Mouse (Mus musculus) CH12.LX (cell line): Measurements from ENCODE around the gene P4ha1. TPM values are rescaled to one million over a fixed set of nuclear protein-coding genes. Genes with fewer than 3 reads are reported as not detected.
A peak's percentile ranks its signal among the peaks of the same experiment; 100 is the strongest.

Experiments
- DNase-seq: peaks from one replicate; pipeline ENCODE4 v3.0.0-alpha.2; 2013; ENCODE audit errors: extremely low read depth
- H3K27ac ChIP-seq: 2 replicates; pipeline ENCODE4 v1.5.1; 2012; ENCODE audit warnings: low read depth, mild to moderate bottlenecking, control low read depth, moderate library complexity; ENCODE audit not compliant: insufficient read depth
- H3K27me3 ChIP-seq: replicated peaks from 2 replicates; pipeline ENCODE3; 2012; ENCODE audit warnings: inconsistent platforms
- H3K36me3 ChIP-seq, 2 experiments: replicated peaks in 1 of 2; 2 replicates each; pipeline versions ENCODE3 to v1.6.1; 2012; ENCODE audit warnings: inconsistent platforms in 1 of 2, low read length in 1 of 2, mild to moderate bottlenecking in 1 of 2, mixed read lengths in 1 of 2, moderate library complexity in 1 of 2; ENCODE audit not compliant: control insufficient read depth in 1 of 2, insufficient read depth in 1 of 2
- H3K4me1 ChIP-seq, 2 experiments: 2 replicates each; pipeline ENCODE4 v1.6.1; 2012; ENCODE audit warnings: inconsistent platforms in 1 of 2, moderate library complexity in 1 of 2; ENCODE audit not compliant: insufficient read depth in 2 of 2, control insufficient read depth in 1 of 2
- H3K4me2 ChIP-seq: 2 replicates; pipeline ENCODE4 v1.6.1; 2012; ENCODE audit warnings: low read depth, mild to moderate bottlenecking, control low read depth; ENCODE audit not compliant: poor library complexity, insufficient read depth, severe bottlenecking
- H3K4me3 ChIP-seq, 3 experiments: fragments of 150-350 bp in 1 of 3; sonication (generic) in 1 of 3; replicated peaks in 1 of 3; 2 replicates each; pipeline versions ENCODE3 to v1.5.1; 2011 to 2012; ENCODE audit warnings: low read depth in 2 of 3, low read length in 2 of 3, mild to moderate bottlenecking in 2 of 3, moderate library complexity in 2 of 3, control low read depth in 1 of 3, improper control_type of control experiment in 1 of 3, inconsistent platforms in 1 of 3, mixed read lengths in 1 of 3; ENCODE audit not compliant: poor library complexity in 1 of 3
- H3K79me2 ChIP-seq: replicated peaks from 2 replicates; pipeline ENCODE4 v1.6.1; 2012; ENCODE audit warnings: mild to moderate bottlenecking, moderate library complexity; ENCODE audit not compliant: control insufficient read depth, poor library complexity, insufficient read depth, severe bottlenecking; ENCODE audit errors: extremely low read depth
- H3K9ac ChIP-seq: 2 replicates; pipeline ENCODE4 v1.6.1; 2012; ENCODE audit warnings: low read depth, mild to moderate bottlenecking, control low read depth, moderate library complexity; ENCODE audit not compliant: insufficient read depth
- H3K9me3 ChIP-seq: replicated peaks from 2 replicates; pipeline ENCODE3; 2012; ENCODE audit warnings: low read length, inconsistent platforms, mixed read lengths
- BHLHE40 ChIP-seq: IDR thresholded peaks from 2 replicates; pipeline ENCODE4 v1.6.1; 2011; ENCODE audit warnings: mild to moderate bottlenecking, low read depth, low read length, improper control_type of control experiment
- CHD1 ChIP-seq: IDR thresholded peaks from 2 replicates; pipeline ENCODE4 v1.6.1; 2012; ENCODE audit warnings: low read depth, low read length, improper control_type of control experiment, inconsistent platforms
- CTCF ChIP-seq, 2 experiments: IDR thresholded peaks in 1 of 2; conservative IDR thresholded peaks in 1 of 2; 2 replicates each; pipeline ENCODE4 v1.5.1; 2011 to 2012; ENCODE audit warnings: low read depth in 2 of 2, low read length in 2 of 2, improper control_type of control experiment in 1 of 2, inconsistent platforms in 1 of 2, mild to moderate bottlenecking in 1 of 2, moderate library complexity in 1 of 2
- ELF1 ChIP-seq: IDR thresholded peaks from 2 replicates; pipeline ENCODE4 v1.6.1; 2014; ENCODE audit warnings: low read depth, mild to moderate bottlenecking, inconsistent platforms, low read length, improper control_type of control experiment
- ETS1 ChIP-seq: conservative IDR thresholded peaks from 2 replicates; pipeline ENCODE4 v1.6.1; 2012; ENCODE audit warnings: low read depth, mild to moderate bottlenecking, inconsistent platforms, low read length, improper control_type of control experiment, moderate library complexity
- JUN ChIP-seq: IDR thresholded peaks from 2 replicates; pipeline ENCODE4 v1.6.1; 2011; ENCODE audit warnings: low read depth, mild to moderate bottlenecking, low read length, improper control_type of control experiment, moderate library complexity; ENCODE audit not compliant: insufficient read depth
- MXI1 ChIP-seq: IDR thresholded peaks from 2 replicates; pipeline ENCODE4 v1.6.1; 2011; ENCODE audit warnings: mild to moderate bottlenecking, low read depth, low read length, improper control_type of control experiment
- NELFE ChIP-seq: IDR thresholded peaks from 2 replicates; pipeline ENCODE4 v1.6.1; 2011; ENCODE audit warnings: low read depth, low read length, improper control_type of control experiment
- SMC3 ChIP-seq: IDR thresholded peaks from 2 replicates; pipeline ENCODE4 v1.6.1; 2011; ENCODE audit warnings: low read depth, low read length, improper control_type of control experiment
- TCF12 ChIP-seq: IDR thresholded peaks from 2 replicates; pipeline ENCODE4 v1.6.1; 2014; ENCODE audit warnings: low read depth, mild to moderate bottlenecking, inconsistent platforms, low read length, improper control_type of control experiment
- ZC3H11A ChIP-seq: IDR thresholded peaks from 2 replicates; pipeline ENCODE4 v1.6.1; 2012; ENCODE audit warnings: low read depth, mild to moderate bottlenecking, inconsistent platforms, low read length, improper control_type of control experiment
- ZKSCAN1 ChIP-seq: IDR thresholded peaks from 2 replicates; pipeline ENCODE4 v1.6.1; 2012; ENCODE audit warnings: low read depth, inconsistent platforms, low read length, improper control_type of control experiment, borderline replicate concordance
- dilution Hi-C: fragments of 300-500 bp; cut with MboI; formaldehyde crosslinking; loops from 2 replicates; pipeline ENCODE4 v1.14.3; 2020; ENCODE audit warnings: low sequenced_read_pairs; ENCODE audit not compliant: extremely low pct_unique_long_range_greater_than_20kb, extremely low pct_ligation_motif_present
- in situ Hi-C: fragments of 300-500 bp; cut with MboI; formaldehyde crosslinking; loops from 3 replicates; pipeline ENCODE4 v1.14.3; 2019; ENCODE audit warnings: low sequenced_read_pairs, low pct_ligation_motif_present, low pct_unique_long_range_greater_than_20kb, mixed read lengths
- polyA plus RNA-seq: library from polyadenylated mRNA; unstranded; fragments of >175 nt; gene quantifications from 2 replicates; pipeline ENCODE4 v1.2.1, GENCODE M21; 2012; ENCODE audit warnings: low read depth; ENCODE audit not compliant: insufficient read length
- total RNA-seq, 2 experiments: library from RNA; depleted of rRNA; stranded (reverse); fragments of 300-350 nt in 1 of 2; fragments of >200 nt in 1 of 2; gene quantifications; 2 replicates each; pipeline ENCODE4 v1.2.3; 2012 to 2014

P4ha1 gene
- total and polyA plus RNA-seq, 3 experiments, result 38.4 to 138 (median 87.2) TPM

DNA sequence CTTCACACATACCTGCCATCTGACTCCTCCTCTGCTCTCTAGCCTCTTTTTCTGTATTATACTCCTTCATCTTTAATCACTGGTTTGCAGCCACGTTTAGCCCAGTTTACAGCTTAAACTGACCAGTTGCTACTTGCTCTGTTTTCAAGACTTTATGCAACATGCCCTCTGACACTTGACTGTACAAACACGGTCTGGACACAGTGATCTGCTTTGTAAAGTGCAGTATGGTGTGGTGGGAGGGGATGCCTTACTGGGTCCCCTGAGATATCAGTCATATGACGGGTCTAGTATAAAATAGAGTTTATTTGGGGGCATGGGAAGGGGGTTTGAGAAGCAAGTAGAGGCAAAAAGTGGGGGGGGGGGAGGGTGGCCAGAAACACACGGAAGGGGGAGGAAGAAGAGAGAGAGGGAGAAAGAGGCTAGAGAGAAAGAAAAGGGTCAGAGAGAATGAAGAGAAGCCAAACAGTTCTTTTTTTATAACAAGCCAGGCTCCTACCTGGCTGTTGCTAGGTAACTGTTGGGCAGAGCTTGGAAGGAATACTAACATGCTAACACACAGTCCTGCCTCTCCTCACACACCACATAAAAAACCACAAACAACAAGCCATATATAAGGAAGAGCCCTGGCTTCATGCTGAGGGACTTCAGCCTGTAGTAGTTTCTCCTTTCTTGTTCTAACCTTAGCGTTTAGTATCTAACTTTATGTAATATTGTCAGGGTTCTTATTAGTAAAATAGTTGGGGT lies 45.2 kb upstream of the P4ha1 start:
- no peak overlapping the region for H3K4me2 ChIP-seq

DNA sequence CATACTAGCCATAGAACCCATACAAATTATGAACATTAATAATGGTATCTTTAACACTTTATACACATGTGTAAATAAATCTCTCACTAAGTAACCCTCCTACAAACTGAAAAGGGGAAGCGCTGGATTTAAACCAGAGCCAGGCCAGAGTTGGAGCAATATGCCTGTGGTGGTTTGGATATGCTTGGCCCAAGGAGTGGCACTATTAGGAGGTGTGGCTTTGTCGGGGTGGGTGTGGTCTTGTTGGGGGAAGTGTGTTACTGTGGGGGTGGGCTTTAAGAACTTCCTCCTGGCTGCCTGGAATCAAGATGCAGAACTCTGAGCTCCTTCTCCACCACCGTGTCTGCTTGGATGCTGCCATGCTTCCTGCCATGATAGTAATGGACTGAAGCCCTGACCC lies 39.9 kb upstream of the P4ha1 start:
- Histone ChIP-seq H3K79me2 (no peaks in the 10 kb centered on the region), H3K36me3 (no peaks in the 10 kb centered on the region), H3K4me3 (no peak overlapping the region), H3K4me2 (no peak overlapping the region), H3K4me1 (peaks cover 0 to 7% of the 10 kb centered on the region in 2 experiments; a peak in 1 of 4 replicates), H3K27ac (no peak overlapping the region), H3K27me3 (no peaks in the 10 kb centered on the region), H3K9ac (no peak overlapping the region), H3K9me3 (no peaks in the 10 kb centered on the region)
- dilution Hi-C loops (no loop called here), in situ Hi-C loops (loop anchor here (10.0 to 25.0 kb wide), 2 partner anchors 58 to 471 kb away; partner anchors contain the start of genes Sept10, Sh3rf3 and Sowahc)
- DNase-seq, result peak; percentile 26
- TF ChIP-seq MXI1 (no peak), ZC3H11A (no peak), TCF12 (no peak), ETS1 (no peak), CTCF (conservative IDR thresholded peaks at IDR 0.05 in 1 of 2, IDR thresholded peaks at IDR 0.05 in 1 of 2; ENCODE audit: low read depth in 2 of 2, low read length in 2 of 2) (no peak), BHLHE40 (no peak), CHD1 (no peak), JUN (no peak), ELF1 (no peak)

More for the DNA sequence above, 45.2 kb upstream of the P4ha1 start:
- in situ Hi-C loops (loop anchor here (25.0 kb wide), 1 partner anchor 466 kb away; the partner anchor contains the start of gene Sh3rf3), dilution Hi-C loops (no loop called here)
- Histone ChIP-seq H3K4me3 (no peak overlapping the region), H3K9me3 (no peaks in the 10 kb centered on the region), H3K27ac (no peak overlapping the region), H3K79me2 (no peaks in the 10 kb centered on the region), H3K36me3 (no peaks in the 10 kb centered on the region), H3K27me3 (no peaks in the 10 kb centered on the region), H3K9ac (no peak overlapping the region), H3K4me1 (peaks cover 2 to 4% of the 10 kb centered on the region in 2 experiments; a peak in 1 of 4 replicates)
- TF ChIP-seq ZKSCAN1 (no peak), NELFE (no peak)
- DNase-seq, result no peak

GRCm38 (mm10) chr10:59283749-59284148 lies 39.3 kb upstream of the P4ha1 start:
- TF ChIP-seq TCF12, result no peak
- no peak for TF ChIP-seq NELFE
- no peak for TF ChIP-seq SMC3
- Histone ChIP-seq H3K4me1 (peaks cover 0 to 7% of the 10 kb centered on the region in 2 experiments; a peak in 1 of 4 replicates), H3K27me3 (no peaks in the 10 kb centered on the region), H3K79me2 (no peaks in the 10 kb centered on the region), H3K4me2 (no peak overlapping the region), H3K9me3 (no peaks in the 10 kb centered on the region), H3K27ac (no peak overlapping the region), H3K4me3 (no peak overlapping the region), H3K36me3 (no peaks in the 10 kb centered on the region), H3K9ac (no peak overlapping the region)
- peak; percentile 27 for DNase-seq
- in situ Hi-C loops, result loop anchor here (10.0 to 25.0 kb wide), 2 partner anchors 59 to 471 kb away; partner anchors contain the start of genes Sept10, Sh3rf3 and Sowahc
- dilution Hi-C loops, result no loop called here
